Mouse (Mus musculus): ENCODE results near the gene Coa3. TPM values are rescaled to one million over a fixed set of nuclear protein-coding genes. Genes with fewer than 3 reads are reported as not detected.

Gene Coa3
- total and polyA plus RNA-seq, 3 experiments: 120 to 325 TPM; not detected in 1

DNA sequence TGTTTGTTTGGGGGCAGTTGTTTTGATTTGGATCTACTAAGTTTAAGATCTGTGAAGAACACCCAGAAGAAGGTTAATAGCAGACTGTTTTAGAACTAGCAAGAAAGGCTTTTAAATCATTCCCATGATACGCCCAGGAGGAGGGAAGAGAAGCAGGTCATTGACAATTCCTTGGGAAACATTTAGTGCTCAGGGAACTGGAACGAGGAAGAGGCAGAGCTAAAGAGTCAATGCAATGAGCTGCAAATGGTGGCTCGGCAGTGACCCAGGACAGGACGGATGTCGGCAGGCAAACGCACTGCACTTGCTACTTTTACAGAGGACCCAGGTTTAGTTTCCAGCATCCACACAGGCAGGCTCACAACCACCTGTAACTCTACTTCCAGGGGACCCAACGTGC lies 1.9 kb upstream of the Coa3 start:
- DNase-seq (ENCODE audit: low read depth, low spot score): no peak
- peaks cover 15% of the 10 kb centered on the region for H3K79me2 ChIP-seq (ENCODE audit: control insufficient read depth, insufficient read depth, low read length, poor library complexity)
- TF ChIP-seq CHD1 (IDR thresholded peaks at IDR 0.05; ENCODE audit: low read depth, low read length) (no peak), HCFC1 (IDR thresholded peaks at IDR 0.05; ENCODE audit: low read depth, low read length) (no peak), ZKSCAN1 (IDR thresholded peaks at IDR 0.05; ENCODE audit: low read depth, low read length) (no peak), UBTF (IDR thresholded peaks at IDR 0.05; ENCODE audit: borderline replicate concordance, insufficient read depth, low read depth, low read length) (no peak), POLR2AphosphoS5 (IDR thresholded peaks at IDR 0.05; ENCODE audit: borderline replicate concordance, low read depth, low read length) (no peak), MEF2A (IDR thresholded peaks at IDR 0.05; ENCODE audit: extremely low read depth, insufficient replicate concordance, low read depth, low read length, poor library complexity, severe bottlenecking) (no peak), E2F4 (IDR thresholded peaks at IDR 0.05; ENCODE audit: borderline replicate concordance, low read depth, low read length) (no peak), SIN3A (IDR thresholded peaks at IDR 0.05; ENCODE audit: low read length) (no peak), KAT2A (conservative IDR thresholded peaks at IDR 0.05; ENCODE audit: low read depth, low read length) (no peak), MYB (IDR thresholded peaks at IDR 0.05; ENCODE audit: low read depth, low read length) (no peak), CTCF (IDR thresholded peaks at IDR 0.05 in 2 of 3, conservative IDR thresholded peaks at IDR 0.05 in 1 of 3; ENCODE audit: control insufficient read depth in 1 of 3, insufficient read depth in 1 of 3, low read depth in 2 of 3, low read length in 3 of 3, poor library complexity in 1 of 3, severe bottlenecking in 1 of 3) (no peak), GATA1 (IDR thresholded peaks at IDR 0.05; ENCODE audit: low read depth, low read length) (no peak), MYC (IDR thresholded peaks at IDR 0.05; ENCODE audit: low read depth, low read length) (no peak), BHLHE40 (IDR thresholded peaks at IDR 0.05; ENCODE audit: borderline replicate concordance, low read depth, low read length) (no peak), USF2 (IDR thresholded peaks at IDR 0.05; ENCODE audit: borderline replicate concordance in 1 of 2, insufficient read depth in 1 of 2, low read depth in 1 of 2, low read length in 2 of 2) (no peak), MAX (IDR thresholded peaks at IDR 0.05; ENCODE audit: low read length) (no peak), RAD21 (IDR thresholded peaks at IDR 0.05; ENCODE audit: low read depth, low read length) (no peak), JUND (IDR thresholded peaks at IDR 0.05; ENCODE audit: low read depth, low read length) (no peak), POLR2A (IDR thresholded peaks at IDR 0.05; ENCODE audit: control insufficient read depth in 1 of 2, insufficient read depth in 1 of 2, low read depth in 1 of 2, low read length in 2 of 2, poor library complexity in 1 of 2) (no peak), ZNF384 (IDR thresholded peaks at IDR 0.05; ENCODE audit: low read depth, low read length) (no peak)
- H3K4me1 ChIP-seq (ENCODE audit: control insufficient read depth in 1 of 2, insufficient read depth in 2 of 2, low read length in 2 of 2): peaks cover 0 to 18% of the 10 kb centered on the region in 2 experiments; a peak in 3 of 4 replicates
- no peak overlapping the region for H3K9ac ChIP-seq (ENCODE audit: control insufficient read depth, low read depth, low read length, poor library complexity, severe bottlenecking)
- H3K9me3 ChIP-seq (replicated peaks; ENCODE audit: insufficient read depth, low read length): no peaks in the 10 kb centered on the region
- no peak overlapping the region for H3K4me3 ChIP-seq (ENCODE audit: control insufficient read depth in 1 of 2, insufficient read depth in 1 of 2, low read depth in 2 of 2, low read length in 2 of 2)
- no peak overlapping the region for H3K27ac ChIP-seq (ENCODE audit: control insufficient read depth, low read depth, low read length)
- peaks cover 0 to 13% of the 10 kb centered on the region in 2 experiments; a peak in 2 of 4 replicates for H3K36me3 ChIP-seq (ENCODE audit: control insufficient read depth in 1 of 2, insufficient read depth in 2 of 2, low read length in 2 of 2)
- no peaks in the 10 kb centered on the region for H3K27me3 ChIP-seq (ENCODE audit: control insufficient read depth in 1 of 2, insufficient read depth in 2 of 2, low read length in 2 of 2)

DNA sequence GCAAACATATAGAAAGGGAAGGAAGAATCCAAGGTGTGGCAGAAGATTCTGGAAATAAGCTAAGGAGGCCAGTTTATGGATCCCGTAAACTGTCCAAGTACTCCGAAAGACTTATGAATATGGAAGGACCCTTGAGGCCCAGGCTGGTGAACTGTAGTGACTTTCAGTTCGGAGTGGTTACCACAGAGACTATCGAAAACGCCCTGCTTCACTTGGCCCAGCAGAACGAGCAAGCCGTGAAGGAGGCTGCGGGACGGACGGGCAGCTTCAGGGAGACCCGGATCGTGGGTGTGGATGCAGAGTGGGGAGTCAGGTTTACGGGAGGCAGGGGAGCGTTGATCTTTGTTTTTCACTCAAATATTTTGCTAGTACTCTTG lies 267 bp upstream of the Coa3 start:
- H3K9ac ChIP-seq (ENCODE audit: control insufficient read depth, low read depth, low read length, poor library complexity, severe bottlenecking): peak overlapping the region; percentile 0; the same call in 1 of the 2 replicates
- H3K27me3 ChIP-seq (ENCODE audit: control insufficient read depth in 1 of 2, insufficient read depth in 2 of 2, low read length in 2 of 2): no peaks in the 10 kb centered on the region
- H3K79me2 ChIP-seq (ENCODE audit: control insufficient read depth, insufficient read depth, low read length, poor library complexity): peaks cover 15% of the 10 kb centered on the region
- H3K27ac ChIP-seq (ENCODE audit: control insufficient read depth, low read depth, low read length): no peak overlapping the region
- TF ChIP-seq MYB (IDR thresholded peaks at IDR 0.05; ENCODE audit: low read depth, low read length) (no peak), POLR2AphosphoS2 (IDR thresholded peaks at IDR 0.05; ENCODE audit: low read length) (no peak), USF1 (IDR thresholded peaks at IDR 0.05; ENCODE audit: low read depth, low read length) (no peak), ZC3H11A (IDR thresholded peaks at IDR 0.05; ENCODE audit: low read depth, low read length) (no peak), MAX (IDR thresholded peaks at IDR 0.05; ENCODE audit: low read length) (no peak), BHLHE40 (IDR thresholded peaks at IDR 0.05; ENCODE audit: borderline replicate concordance, low read depth, low read length) (no peak), GABPA (IDR thresholded peaks at IDR 0.05; ENCODE audit: low read depth, low read length) (no peak), KAT2A (conservative IDR thresholded peaks at IDR 0.05; ENCODE audit: low read depth, low read length) (no peak), MAZ (IDR thresholded peaks at IDR 0.05; ENCODE audit: low read depth, low read length) (no peak), NELFE (IDR thresholded peaks at IDR 0.05; ENCODE audit: low read depth, low read length) (no peak), ZNF384 (IDR thresholded peaks at IDR 0.05; ENCODE audit: low read depth, low read length) (no peak), SIN3A (IDR thresholded peaks at IDR 0.05; ENCODE audit: low read length) (no peak), ZMIZ1 (IDR thresholded peaks at IDR 0.05; ENCODE audit: low read depth, low read length) (no peak), HCFC1 (IDR thresholded peaks at IDR 0.05; ENCODE audit: low read depth, low read length) (no peak), MYC (IDR thresholded peaks at IDR 0.05; ENCODE audit: low read depth, low read length) (no peak), GATA1 (IDR thresholded peaks at IDR 0.05; ENCODE audit: low read depth, low read length) (no peak), MAFK (IDR thresholded peaks at IDR 0.05; ENCODE audit: borderline replicate concordance, low read depth, low read length) (no peak), UBTF (IDR thresholded peaks at IDR 0.05; ENCODE audit: borderline replicate concordance, insufficient read depth, low read depth, low read length) (no peak), TAL1 (IDR thresholded peaks at IDR 0.05; ENCODE audit: low read length) (no peak)
- DNase-seq (ENCODE audit: low read depth, low spot score): no peak
- peaks cover 0 to 18% of the 10 kb centered on the region in 2 experiments; a peak in 3 of 4 replicates for H3K4me1 ChIP-seq (ENCODE audit: control insufficient read depth in 1 of 2, insufficient read depth in 2 of 2, low read length in 2 of 2)
- H3K4me3 ChIP-seq (ENCODE audit: control insufficient read depth in 1 of 2, insufficient read depth in 1 of 2, low read depth in 2 of 2, low read length in 2 of 2): 0 out of 4 replicates have a peak overlapping the region, but pooled peaks of 1 of the 2 experiments have one; percentile 1
- peaks cover 0 to 13% of the 10 kb centered on the region in 2 experiments; a peak in 2 of 4 replicates for H3K36me3 ChIP-seq (ENCODE audit: control insufficient read depth in 1 of 2, insufficient read depth in 2 of 2, low read length in 2 of 2)
- H3K9me3 ChIP-seq (replicated peaks; ENCODE audit: insufficient read depth, low read length): no peaks in the 10 kb centered on the region

Data from MEL (cell line).